Mouse (Mus musculus): Measurements from ENCODE around the gene Sgf29. TPM values are rescaled to one million over a fixed set of nuclear protein-coding genes. Genes with fewer than 3 reads are reported as not detected.

Gene Sgf29
- polyA plus RNA-seq, 2 experiments from 2014 or later, result 73.9 to 103 TPM

DNA sequence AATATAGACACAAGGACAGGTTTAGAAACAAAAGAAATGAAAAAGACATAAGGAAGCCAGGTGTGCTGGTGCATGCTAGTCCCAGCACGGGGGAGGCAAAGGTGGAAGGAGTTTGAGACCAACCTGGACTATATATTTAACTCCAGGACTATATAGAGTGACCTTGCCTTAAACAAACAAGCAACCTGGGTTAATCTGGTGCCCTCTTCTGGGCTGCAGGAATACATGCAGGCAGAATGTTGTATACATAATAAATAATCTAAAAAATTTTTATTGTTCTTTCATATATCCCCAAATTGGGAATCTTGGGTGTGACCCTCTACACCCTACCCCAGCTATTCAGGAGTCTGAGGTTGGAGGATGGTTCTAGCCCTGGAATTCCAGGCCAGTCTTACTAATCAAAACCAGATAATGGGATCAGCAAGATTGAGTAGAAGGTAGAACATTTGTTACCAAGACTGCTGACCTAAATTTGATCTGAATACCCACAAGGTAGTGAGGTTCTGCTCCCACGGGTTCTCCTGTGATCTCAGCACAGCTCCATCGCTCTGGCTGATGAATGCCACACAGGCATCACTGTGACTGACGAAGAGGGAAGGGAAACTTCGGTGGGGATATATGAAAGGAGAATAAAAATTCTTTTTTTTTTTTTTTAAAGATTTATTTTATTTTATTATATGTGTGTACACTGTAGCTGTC, 6.4 kb upstream of the Sgf29 start:
- no peak for ATAC-seq

DNA sequence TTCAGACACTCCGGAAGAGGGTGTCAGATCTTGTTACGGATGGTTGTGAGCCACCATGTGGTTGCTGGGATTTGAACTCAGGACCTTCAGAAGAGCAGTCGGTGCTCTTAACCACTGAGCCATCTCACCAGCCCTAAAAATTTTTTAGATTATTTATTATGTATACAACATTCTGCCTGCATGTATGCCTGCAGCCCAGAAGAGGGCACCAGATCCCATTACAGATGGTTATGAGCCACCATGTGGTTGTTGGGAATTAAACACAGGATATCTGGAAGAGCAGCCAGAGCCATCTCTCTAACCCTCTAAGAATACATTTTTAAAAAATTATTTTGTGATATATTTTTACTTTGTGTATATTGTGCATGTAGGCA, 5.9 kb upstream of the Sgf29 start:
- peak; percentile 46 for ATAC-seq

- ATAC-seq, result no peak
These were observed 4.8 kb upstream of the Sgf29 start for GRCm38 (mm10) chr7:126644345-126644744.

DNA sequence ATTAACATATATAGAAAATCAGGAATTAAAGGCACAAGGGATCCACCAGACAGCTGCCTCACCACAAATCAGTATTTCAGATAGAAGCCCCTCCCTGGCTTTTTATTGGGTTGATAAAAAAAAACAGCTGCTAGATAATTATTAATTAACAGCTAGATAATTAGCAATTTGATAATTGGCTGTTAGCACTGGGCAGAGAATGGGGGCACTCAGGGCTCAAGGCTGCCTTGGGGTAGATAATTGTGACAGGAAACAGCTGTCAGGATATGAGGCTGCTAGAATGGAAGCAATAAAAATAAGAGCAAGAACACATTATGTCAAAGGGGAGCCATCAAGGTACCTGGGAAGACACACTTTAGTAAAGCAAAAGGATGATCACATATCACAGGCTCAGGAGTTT, 4.2 kb upstream of the Sgf29 start:
- ATAC-seq, result no peak

DNA sequence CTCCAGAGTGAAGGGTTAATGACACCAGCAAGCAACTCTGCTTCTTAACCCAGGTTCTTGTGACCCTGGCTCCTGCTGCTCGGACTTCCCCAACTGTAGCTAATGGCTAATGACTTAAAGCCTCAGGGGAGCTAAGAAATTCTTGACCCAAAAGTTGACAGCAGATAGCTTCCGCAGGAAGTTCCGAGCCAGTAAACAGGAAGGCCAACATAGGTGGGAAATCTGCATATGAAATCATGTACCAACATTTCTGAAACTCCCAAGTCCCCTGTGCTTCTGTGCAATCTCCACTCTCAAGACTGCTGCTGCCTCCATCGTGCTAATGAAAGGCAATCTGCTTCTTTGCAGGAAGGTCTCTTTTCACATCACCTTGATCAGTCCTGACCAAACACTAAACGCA, 3.4 kb upstream of the Sgf29 start:
- no peak for ATAC-seq

- ATAC-seq, result no peak
These were observed 623 bp upstream of the Sgf29 start for GRCm38 (mm10) chr7:126648486-126648885.

GRCm38 (mm10) chr7:126650852-126651251, 1.7 kb downstream of the Sgf29 start:
- no peak for ATAC-seq

- ATAC-seq, result no peak
These were observed 4.9 kb downstream of the Sgf29 start for GRCm38 (mm10) chr7:126653991-126654390.

GRCm38 (mm10) chr7:126655695-126656094, 6.6 kb downstream of the Sgf29 start:
- ATAC-seq, result peak; percentile 91

- ATAC-seq, result no peak
These were observed 8.4 kb downstream of the Sgf29 start for GRCm38 (mm10) chr7:126657522-126657921.

DNA sequence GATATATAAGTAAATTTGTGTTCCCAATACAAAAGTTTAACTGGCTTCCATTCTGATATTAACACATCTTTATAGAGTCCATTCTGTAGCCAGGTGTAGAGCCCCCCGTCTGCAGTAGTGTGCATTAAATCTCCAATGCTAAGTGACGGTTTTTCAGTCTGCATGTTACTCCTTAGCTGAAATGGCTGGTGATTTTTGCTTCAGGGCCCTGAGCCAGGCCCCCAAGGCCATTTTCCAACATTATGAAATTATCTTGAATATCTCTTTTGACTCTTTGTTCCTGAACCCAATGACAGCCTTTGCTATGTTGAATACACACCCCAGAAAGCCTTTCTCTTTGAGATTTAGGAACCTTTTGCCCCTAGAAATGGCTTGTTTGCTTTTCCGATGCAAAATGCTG, 10.7 kb downstream of the Sgf29 start:
- ATAC-seq, result no peak

GRCm38 (mm10) chr7:126663646-126664045, 14.5 kb downstream of the Sgf29 start:
- no peak for ATAC-seq

DNA sequence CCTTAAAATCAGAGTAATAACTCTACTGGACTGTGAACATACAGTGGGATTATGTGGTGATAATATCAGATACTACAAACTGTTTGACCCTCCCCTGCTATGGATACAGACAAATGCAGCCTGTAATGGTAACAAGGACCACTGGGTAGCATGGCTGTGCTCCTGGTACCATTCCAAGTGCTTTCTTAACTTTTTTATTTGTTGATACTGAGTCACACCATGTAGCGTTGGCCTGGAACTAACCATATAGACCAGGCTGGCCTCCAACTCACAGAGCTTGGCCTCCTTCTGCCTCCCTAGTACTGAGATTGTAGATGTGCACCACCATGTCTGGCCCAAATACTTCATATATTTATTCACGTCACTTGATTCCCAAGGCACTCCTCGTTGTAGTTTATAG, 16.2 kb downstream of the Sgf29 start:
- no peak for ATAC-seq

DNA sequence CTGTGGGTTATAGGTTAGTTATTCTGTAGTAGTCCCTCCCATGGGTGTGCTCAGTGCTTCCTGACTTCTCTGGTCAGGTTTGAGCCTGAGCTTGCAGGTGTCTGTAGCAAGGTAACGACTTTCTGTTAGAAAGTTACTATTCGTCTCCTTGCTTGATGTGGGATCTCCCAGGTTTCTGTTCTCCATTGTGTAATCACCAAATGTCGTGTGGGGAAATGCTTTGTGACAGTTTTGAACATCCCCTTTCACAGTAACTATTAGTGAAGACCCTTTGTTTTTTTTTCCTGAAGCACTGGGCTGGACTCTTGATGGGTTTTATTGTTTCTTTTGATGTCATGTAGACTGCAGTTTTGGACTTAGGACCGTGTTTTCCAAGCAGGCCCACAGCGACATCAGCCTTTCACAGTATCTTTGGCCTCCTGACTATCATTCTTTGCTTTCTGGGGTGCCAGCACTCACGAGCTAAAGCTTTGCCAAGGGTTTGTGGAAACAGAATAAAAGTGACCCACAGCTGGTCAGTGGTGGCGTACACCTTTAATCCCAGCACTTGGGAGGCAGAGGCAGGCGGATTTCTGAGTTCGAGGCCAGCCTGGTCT, 18.5 kb downstream of the Sgf29 start:
- ATAC-seq, result no peak

- no peak for ATAC-seq
These were observed 19.3 kb downstream of the Sgf29 start for GRCm38 (mm10) chr7:126668452-126668851.

GRCm38 (mm10) chr7:126670152-126670551, 21.0 kb downstream of the Sgf29 start:
- ATAC-seq, result no peak

DNA sequence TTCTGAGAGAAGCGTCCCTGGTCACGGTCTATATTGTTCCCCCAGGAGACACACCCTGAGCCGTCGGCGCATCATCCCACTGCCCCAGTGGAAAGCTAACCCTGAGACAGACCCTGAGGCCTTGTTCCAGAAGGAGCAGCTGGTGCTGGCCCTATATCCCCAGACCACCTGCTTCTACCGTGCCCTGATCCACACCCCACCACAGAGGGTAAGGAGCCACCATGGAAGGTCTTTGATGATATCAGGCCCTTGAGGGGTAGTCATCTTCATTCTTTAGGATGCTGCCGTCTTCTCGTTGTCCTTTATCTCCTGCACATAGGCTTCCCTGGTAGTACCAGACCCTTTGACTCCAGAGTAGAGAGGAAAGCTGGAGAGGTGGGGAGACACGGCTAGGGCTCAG, 23.0 kb downstream of the Sgf29 start:
- ATAC-seq, result no peak

GRCm38 (mm10) chr7:126675104-126675503, 26.0 kb downstream of the Sgf29 start:
- no peak for ATAC-seq

DNA sequence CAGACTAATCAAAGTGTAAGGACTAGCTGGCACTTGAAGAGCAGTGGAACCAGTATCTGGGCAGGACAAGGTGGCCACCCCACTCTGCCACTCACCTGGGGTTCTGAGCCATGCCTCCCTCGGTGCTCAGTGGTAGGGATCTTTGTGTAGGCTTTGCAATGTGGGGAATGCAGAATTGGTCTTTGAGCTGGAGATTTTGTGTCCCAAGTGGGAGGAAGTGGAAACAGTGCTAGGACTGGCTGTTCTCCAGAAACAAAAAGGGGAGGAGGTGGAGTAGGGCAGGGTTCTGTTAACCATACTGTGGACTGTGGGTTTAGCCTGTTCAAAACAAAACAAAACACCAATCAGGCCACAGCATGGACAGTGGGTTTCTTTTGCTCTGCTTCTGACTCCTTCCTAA, 27.1 kb downstream of the Sgf29 start, which contains the start of gene Sult1a1:
Sult1a1 (minus strand) TSS at position 226 of the 400 bp plus-strand sequence.
- ATAC-seq, result no peak

- no peak for ATAC-seq
These were observed 27.6 kb downstream of the Sgf29 start for GRCm38 (mm10) chr7:126676631-126677220.

DNA sequence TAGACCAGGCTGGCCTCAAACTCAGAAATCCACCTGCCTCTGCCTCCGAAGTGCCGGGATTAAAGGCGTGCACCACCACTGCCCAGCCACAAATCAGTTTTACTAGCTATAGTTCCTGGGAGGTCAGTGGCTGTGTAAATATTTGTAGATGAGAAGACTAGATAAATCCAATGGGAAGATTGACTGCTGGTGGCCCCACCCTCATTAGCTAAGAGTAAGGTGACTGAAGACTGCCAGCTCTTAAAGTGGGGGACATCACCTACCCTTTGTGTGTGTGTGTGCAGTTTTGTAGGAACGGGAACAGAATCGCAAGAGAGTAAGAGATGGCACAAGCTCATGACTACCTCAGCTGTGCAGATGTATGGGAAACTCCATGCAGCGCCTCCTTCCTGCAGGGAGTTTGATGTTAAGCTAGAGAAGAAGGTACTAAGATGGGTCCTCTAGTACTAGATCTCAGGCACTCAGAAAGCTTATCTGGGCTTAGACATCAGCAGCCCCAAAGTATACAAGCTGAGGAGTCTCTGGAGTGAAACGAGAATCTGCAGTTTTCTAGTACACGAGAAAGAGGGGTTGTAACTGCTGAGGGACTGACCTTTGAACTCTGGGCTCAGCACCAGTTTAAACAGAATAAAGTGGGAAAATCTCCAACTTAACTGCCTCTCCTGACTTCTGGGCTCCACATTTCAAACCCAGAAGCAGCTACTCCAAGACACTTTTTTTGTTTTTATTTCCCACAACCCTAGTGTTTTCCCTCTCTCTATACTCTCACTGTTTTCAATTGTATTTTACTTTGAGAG, 29.6 kb downstream of the Sgf29 start:
- ATAC-seq, result no peak

DNA sequence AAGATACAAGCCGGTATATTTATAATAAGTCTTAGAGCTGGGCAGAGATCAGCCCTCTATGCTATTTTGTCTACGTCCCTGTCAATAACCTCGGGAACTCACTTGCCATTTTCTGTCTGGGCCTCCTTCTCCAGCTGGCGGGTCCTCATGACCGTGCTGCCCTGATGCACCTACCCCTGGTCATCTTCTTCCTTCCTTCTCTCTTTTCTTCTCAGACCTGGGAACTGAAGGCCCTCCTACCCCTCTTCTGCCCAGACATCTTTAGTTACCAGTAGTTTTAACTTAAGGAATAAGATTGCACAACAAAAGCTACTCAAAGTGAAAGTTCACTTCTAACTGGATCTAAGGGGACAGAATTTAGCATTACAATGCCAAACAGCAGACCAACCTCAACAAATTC, 30.6 kb downstream of the Sgf29 start:
- ATAC-seq, result no peak

DNA sequence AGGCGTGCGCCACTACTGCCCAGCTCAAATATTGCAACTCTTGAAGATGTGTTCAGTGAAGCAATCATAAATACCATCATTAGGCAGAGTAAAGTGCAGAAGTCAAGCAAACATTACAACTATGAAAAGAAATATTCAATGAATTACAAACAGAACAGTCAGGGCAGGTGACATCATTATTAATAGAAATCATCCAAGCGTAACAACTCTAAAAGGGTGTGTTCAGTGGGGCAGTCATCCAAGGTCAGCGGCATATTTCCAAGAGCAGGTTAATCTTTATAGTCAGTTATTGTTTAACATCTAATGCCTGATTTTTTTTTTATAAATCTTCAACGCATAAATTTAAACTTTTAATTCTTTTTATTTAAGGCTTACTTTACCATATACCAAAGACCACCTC, 32.1 kb downstream of the Sgf29 start:
- no peak for ATAC-seq
